Mouse (Mus musculus) kidney, adult 2 months (tissue): ENCODE measurements around the gene Otp.

Experiments used
- CTCF ChIP-seq: fragments of 200-500 bp; conservative IDR thresholded peaks from 2 replicates; pipeline ENCODE4 v1.5.1; 2011; ENCODE audit warnings: low read depth, mild to moderate bottlenecking, control low read depth, low read length, moderate library complexity, mixed read lengths; ENCODE audit not compliant: insufficient read depth, insufficient read length
- POLR2A ChIP-seq: fragments of 200-500 bp; IDR thresholded peaks from one replicate; pipeline ENCODE4 v1.6.1; 2011; ENCODE audit warnings: low read depth, low read length, control low read depth

DNA sequence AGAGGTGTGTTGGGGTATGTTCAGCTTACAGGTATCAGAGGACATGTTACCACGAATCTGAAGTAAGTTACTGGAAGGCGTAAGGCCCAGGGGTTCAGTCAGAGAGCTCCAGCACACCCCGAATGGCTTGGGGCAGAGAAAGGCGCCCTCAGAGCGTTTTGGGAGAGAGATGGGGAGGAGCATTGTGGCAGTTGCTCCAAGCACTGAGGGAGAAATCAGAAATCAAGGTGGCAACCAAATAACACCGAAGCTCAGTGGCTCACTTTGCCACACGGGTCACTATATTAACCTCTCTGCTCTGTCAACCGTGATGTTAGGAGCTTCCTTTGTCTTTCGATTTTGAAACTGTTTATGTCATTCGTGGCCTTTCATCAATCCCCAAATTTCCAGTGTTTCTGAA lies 6.8 kb downstream of the Otp start:
- no peak for TF ChIP-seq POLR2A
- TF ChIP-seq CTCF: no peak
